Mouse (Mus musculus) gastrocnemius, postnatal 36 days (tissue): ENCODE results near the gene Marveld1. TPM values are rescaled to one million over a fixed set of nuclear protein-coding genes. Genes with fewer than 3 reads are reported as not detected.

Experiments
- DNase-seq, 2 experiments: peaks; one replicate each; pipeline ENCODE4 v3.0.0; 2022
- intact Hi-C: fragments of 180-260 bp; cut with DNase I; formaldehyde crosslinking; loops from one replicate; pipeline ENCODE4 v1.15.1; 2025
- total RNA-seq, 2 experiments: library from RNA; stranded (reverse); gene quantifications; 2 replicates each; pipeline ENCODE4 v1.2.3; 2021

Gene Marveld1
- total RNA-seq, 2 experiments from 2014 or later: 5.3 to 6.9 TPM

DNA sequence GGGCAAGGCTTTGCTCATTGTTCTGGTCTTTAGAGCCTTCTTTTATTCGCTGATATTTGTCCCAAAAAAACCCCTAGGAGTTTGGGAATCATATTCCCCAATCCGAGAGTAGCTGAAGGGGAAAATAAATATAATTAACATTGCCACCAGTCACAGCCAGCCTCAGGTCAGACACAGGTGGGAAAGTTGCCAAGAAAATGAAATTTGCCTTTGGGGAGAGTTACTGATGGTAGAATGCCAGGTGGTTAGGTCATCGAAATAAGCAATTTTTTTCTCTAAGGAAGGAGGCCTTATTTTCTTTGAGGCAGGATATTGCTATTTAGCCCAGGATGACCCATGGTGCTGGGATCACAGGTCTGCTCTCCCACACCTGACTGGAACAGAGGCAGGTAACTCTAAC lies 19.6 kb downstream of the Marveld1 start:
- intact Hi-C loops: loop anchor here (2.0 kb wide), 1 partner anchor 20 kb away; the partner anchor contains the start of gene Marveld1
- DNase-seq: no peak

GRCm38 (mm10) chr19:42167489-42167888 lies 20.3 kb downstream of the Marveld1 start:
- intact Hi-C loops: loop anchor here (2.0 kb wide), 1 partner anchor 21 kb away; the partner anchor contains the start of gene Marveld1

GRCm38 (mm10) chr19:42169322-42169975 lies 22.2 kb downstream of the Marveld1 start:
- no peak for DNase-seq
- intact Hi-C loops: no loop called here

More at GRCm38 (mm10) chr19:42167489-42167888, 20.3 kb downstream of the Marveld1 start:
- DNase-seq: no peak

DNA sequence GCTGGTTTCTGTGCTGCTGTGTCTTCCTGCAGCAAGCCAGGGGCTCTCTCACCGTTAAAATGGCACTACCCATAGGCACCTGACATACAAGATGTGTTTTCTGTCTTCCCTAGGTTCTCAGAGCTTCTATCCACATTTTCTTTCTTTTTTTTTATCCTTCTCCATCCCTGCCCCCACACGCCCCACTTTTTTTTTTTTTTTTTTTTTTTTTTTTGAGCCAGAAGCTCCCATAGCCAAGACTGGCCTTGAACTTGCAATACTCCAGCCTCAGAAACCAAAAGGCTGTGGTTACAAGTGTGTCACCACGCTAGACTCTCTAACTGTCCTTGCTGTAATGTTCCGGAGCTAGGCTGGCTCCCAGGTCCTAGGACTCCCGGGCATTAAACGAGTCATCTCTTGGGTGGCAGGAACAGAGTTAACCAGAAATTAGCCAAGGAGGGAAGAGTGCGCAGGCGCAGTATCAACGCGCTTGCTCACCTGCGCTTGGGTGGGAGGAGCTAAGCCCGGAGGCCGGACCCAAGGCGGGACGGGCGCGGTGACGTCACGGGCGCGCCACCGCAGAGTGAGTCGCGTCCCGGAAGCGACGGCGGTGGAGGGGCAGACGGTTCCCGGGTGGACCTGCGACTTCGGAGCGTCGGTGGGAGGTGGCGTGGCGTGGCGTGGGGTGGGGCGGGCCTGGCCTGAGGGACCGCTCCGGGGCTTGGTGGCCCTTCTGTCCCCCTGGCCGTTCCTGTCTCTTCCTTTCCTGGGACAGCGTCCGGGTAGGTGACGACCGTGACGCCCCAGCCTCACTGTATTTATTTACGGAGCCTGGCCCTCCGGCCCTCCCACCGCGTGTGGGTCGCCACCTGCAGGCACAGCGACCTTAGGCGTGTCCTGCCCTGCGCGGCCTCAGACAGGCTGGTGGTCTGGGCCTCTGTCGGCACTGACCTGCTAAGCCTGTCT lies 23.1 kb downstream of the Marveld1 start:
- intact Hi-C loops: no loop called here
- peak; percentile 84 to 86 for DNase-seq

GRCm38 (mm10) chr19:42176841-42177240 lies 29.6 kb downstream of the Marveld1 start:
- intact Hi-C loops: no loop called here
- no peak for DNase-seq

- no peak for DNase-seq
Observed at GRCm38 (mm10) chr19:42177461-42177860, 30.3 kb downstream of the Marveld1 start.

DNA sequence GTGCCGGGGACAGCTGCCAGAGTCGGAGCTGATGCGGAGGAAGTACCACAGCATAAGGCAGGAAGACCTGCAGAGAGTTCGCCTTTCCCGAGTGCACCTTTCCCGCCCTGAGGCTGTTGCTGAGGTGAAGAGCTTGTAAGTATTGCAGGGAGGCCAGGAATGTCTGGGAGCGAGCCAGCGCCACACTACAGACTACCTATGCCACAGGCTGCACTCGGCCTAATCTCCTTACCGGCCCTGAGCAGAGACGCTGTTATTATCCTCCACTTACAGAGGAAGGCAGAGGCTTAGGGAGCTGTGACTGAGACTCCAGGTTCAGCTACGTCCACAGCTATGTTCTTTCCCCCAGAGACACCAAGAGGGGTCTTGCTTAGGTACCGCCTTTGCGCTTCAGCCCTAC lies 32.2 kb downstream of the Marveld1 start:
- no peak for DNase-seq
- intact Hi-C loops: no loop called here

More at GRCm38 (mm10) chr19:42177461-42177860, 30.3 kb downstream of the Marveld1 start:
- intact Hi-C loops: no loop called here

GRCm38 (mm10) chr19:42182673-42183072 lies 35.5 kb downstream of the Marveld1 start:
- intact Hi-C loops: no loop called here
- no peak for DNase-seq

GRCm38 (mm10) chr19:42189735-42190134 lies 42.5 kb downstream of the Marveld1 start:
- DNase-seq: no peak
- intact Hi-C loops: no loop called here

- intact Hi-C loops: no loop called here
- peak in 1 of 2 experiments; percentile 35 for DNase-seq
Observed at GRCm38 (mm10) chr19:42190494-42190893, 43.3 kb downstream of the Marveld1 start.

DNA sequence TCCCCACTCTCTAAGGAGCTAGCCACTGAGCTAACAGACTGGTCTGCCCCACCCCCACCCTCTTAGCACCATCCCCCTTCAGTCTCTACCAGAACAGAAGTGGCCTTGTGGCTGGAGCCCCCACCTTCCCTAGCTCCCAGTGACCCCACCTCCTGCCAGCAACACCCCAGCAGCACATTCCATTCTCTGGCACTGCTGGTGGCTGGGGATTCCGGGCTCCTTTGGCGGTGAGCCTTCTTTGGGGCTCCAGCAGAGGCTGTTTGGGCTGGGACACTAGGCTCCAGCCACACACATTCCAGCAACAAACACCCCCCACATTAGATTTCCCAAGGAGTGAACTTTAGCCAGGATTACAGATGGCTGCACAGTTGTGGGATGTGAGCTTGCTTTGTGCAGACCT lies 46.1 kb downstream of the Marveld1 start:
- DNase-seq: no peak
- intact Hi-C loops: no loop called here

DNA sequence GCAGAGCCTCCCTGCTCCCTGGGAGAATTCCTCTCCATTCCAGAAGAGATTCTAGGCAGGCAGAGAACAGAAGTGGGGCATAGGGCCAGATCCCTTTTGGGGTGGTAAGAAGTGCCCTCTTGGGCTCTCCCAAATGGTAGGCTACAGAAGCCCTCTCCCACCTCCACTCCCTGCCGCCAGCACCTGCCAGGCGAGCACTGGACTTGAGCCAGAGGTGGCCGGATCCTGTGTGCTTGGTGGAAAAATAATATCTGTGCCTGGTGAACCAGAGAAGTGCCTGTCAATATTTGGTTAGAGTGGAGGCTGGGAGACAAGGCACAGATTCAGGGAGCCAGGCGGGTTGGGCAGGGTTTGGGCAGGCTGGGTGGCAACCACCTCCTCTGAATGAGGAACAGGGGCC lies 49.2 kb downstream of the Marveld1 start:
- intact Hi-C loops: loop anchor here (5.0 kb wide), 1 partner anchor 226 kb away; no protein-coding TSS in a partner anchor
- DNase-seq: no peak

GRCm38 (mm10) chr19:42197066-42197465 lies 49.9 kb downstream of the Marveld1 start:
- intact Hi-C loops: loop anchor here (5.0 kb wide), 1 partner anchor 225 kb away; no protein-coding TSS in a partner anchor
- no peak for DNase-seq

- intact Hi-C loops: loop anchor here (5.0 kb wide), 1 partner anchor 224 kb away; no protein-coding TSS in a partner anchor
- DNase-seq: no peak
Observed at GRCm38 (mm10) chr19:42198026-42198425, 50.8 kb downstream of the Marveld1 start.

Other genes starting within 250 kb of the Marveld1 start
- gene Pgam1, start 235.5 kb upstream of the Marveld1 start, total RNA-seq: 10 to 100 TPM; 14.4 to 18.7 TPM
- 10 to 100 TPM; 13.2 to 15.3 TPM for gene Exosc1, start 214.0 kb upstream of the Marveld1 start, total RNA-seq
- gene Zdhhc16, start 213.9 kb upstream of the Marveld1 start, total RNA-seq: 10 to 100 TPM; 20.7 to 21.3 TPM
- 1 to 10 TPM; 6.6 to 7.7 TPM for gene Mms19, start 166.2 kb upstream of the Marveld1 start, total RNA-seq
- 10 to 100 TPM; 11.7 to 13.4 TPM for gene Ubtd1, start 165.6 kb upstream of the Marveld1 start, total RNA-seq
- 100 to 1,000 TPM; 121 to 331 TPM for gene Ankrd2, start 111.4 kb upstream of the Marveld1 start, total RNA-seq
- gene Hoga1, start 101.8 kb upstream of the Marveld1 start, total RNA-seq: 1 to 10 TPM; 2.9 to 3.7 TPM
- under 1 TPM; 0.30 to 0.38 TPM for gene 4933411K16Rik, start 95.2 kb upstream of the Marveld1 start, total RNA-seq
- gene Morn4, start 61.0 kb upstream of the Marveld1 start, total RNA-seq: 1 to 10 TPM; 2.1 to 2.6 TPM
- gene Pi4k2a, start 56.9 kb upstream of the Marveld1 start, total RNA-seq: 10 to 100 TPM; 11.0 to 14.1 TPM
- gene Avpi1, start 18.3 kb upstream of the Marveld1 start, total RNA-seq: 10 to 100 TPM in 1 of 2 experiments, 1 to 10 TPM in 1; 7.5 to 10.5 TPM
- gene Zfyve27, start 16.6 kb downstream of the Marveld1 start, total RNA-seq: 10 to 100 TPM; 11.4 to 12.6 TPM
- 1 to 10 TPM; 1.9 to 6.3 TPM for gene Sfrp5, start 54.9 kb downstream of the Marveld1 start, total RNA-seq
- gene Golga7b, start 100.2 kb downstream of the Marveld1 start, total RNA-seq: 1 to 10 TPM; 2.0 to 3.2 TPM